Mouse (Mus musculus) forebrain, embryonic 10.5 days (tissue): Measurements from ENCODE around the gene Pdcd2. TPM values are rescaled to one million over a fixed set of nuclear protein-coding genes. Genes with fewer than 3 reads are reported as not detected.
A peak's percentile ranks its signal among the peaks of the same experiment; 100 is the strongest.

ENCODE experiments used
- DNase-seq: peaks from one replicate; pipeline ENCODE4 v3.0.0-alpha.2; 2017; ENCODE audit warnings: low spot score; ENCODE audit errors: extremely low spot score
- H3K27ac ChIP-seq: fragments of 300-500 bp; sonication (generic); 2 replicates; pipeline ENCODE4 v1.5.1; 2016; ENCODE audit warnings: mild to moderate bottlenecking
- H3K27me3 ChIP-seq: fragments of 300-500 bp; sonication (generic); 2 replicates; pipeline ENCODE4 v1.6.1; 2016; ENCODE audit warnings: mild to moderate bottlenecking; ENCODE audit not compliant: poor library complexity, severe bottlenecking
- H3K36me3 ChIP-seq: fragments of 300-500 bp; sonication (generic); replicated peaks from 2 replicates; pipeline ENCODE4 v1.6.1; 2016; ENCODE audit warnings: mild to moderate bottlenecking, moderate library complexity
- H3K4me1 ChIP-seq: fragments of 300-500 bp; sonication (generic); 2 replicates; pipeline ENCODE4 v1.6.1; 2016
- H3K4me3 ChIP-seq: fragments of 300-500 bp; sonication (generic); 2 replicates; pipeline ENCODE4 v1.5.1; 2016; ENCODE audit warnings: mild to moderate bottlenecking, moderate library complexity
- H3K9me3 ChIP-seq: fragments of 300-500 bp; sonication (generic); 2 replicates; pipeline ENCODE4 v1.6.1; 2016; ENCODE audit warnings: mild to moderate bottlenecking, moderate library complexity
- WGBS: fragments of 180-500 bp; shearing (Covaris S2); methylation state at CpG from one replicate; pipeline ENCODE4 v1.1.7; 2016; 5-methylcytosine and 5-hydroxymethylcytosine counted together
- polyA plus RNA-seq: library from polyadenylated mRNA; unstranded; fragments of >200 nt; fragmentation: Nextera tagmentation; extraction: Ambion mirVana; gene quantifications from 2 replicates; pipeline ENCODE4 v1.2.1, GENCODE M21; 2016

Pdcd2 gene
- polyA plus RNA-seq, 1 experiment from 2014 or later: 49.6 TPM

GRCm38 (mm10) chr17:15490542-15490941 lies 36.6 kb downstream of the Pdcd2 start:
- Histone ChIP-seq H3K9me3 (no peaks in the 10 kb centered on the region; the same call in 1 of the 2 replicates), H3K27ac (no peak overlapping the region), H3K4me3 (no peak overlapping the region), H3K4me1 (no peaks in the 10 kb centered on the region), H3K36me3 (peaks cover 73% of the 10 kb centered on the region), H3K27me3 (no peaks in the 10 kb centered on the region)
- peak; percentile 7 for DNase-seq
- WGBS: 89% methylated on average over 7 of the region's 7 CpGs

- H3K9me3 ChIP-seq: no peaks in the 10 kb centered on the region
- H3K27me3 ChIP-seq: no peaks in the 10 kb centered on the region
- DNase-seq: no peak
- no peaks in the 10 kb centered on the region for H3K4me1 ChIP-seq
- no peak overlapping the region for H3K4me3 ChIP-seq
- H3K27ac ChIP-seq: no peak overlapping the region
- H3K36me3 ChIP-seq: peaks cover 86% of the 10 kb centered on the region
- WGBS: 90% methylated on average over 4 of the region's 4 CpGs
Measured at GRCm38 (mm10) chr17:15472671-15473070, 54.4 kb downstream of the Pdcd2 start.

Other genes starting within 250 kb of the Pdcd2 start
- 53.3 and 56.3 TPM in 2 replicates for gene Dll1, start 150.4 kb downstream of the Pdcd2 start, polyA plus RNA-seq
- 26.4 and 28.5 TPM in 2 replicates for gene Fam120b, start 131.1 kb downstream of the Pdcd2 start, polyA plus RNA-seq
- gene Psmb1, start 27.6 kb downstream of the Pdcd2 start, polyA plus RNA-seq: 275 TPM in 2 replicates
- 75.7 and 76.0 TPM in 2 replicates for gene Tbp, start 27.4 kb downstream of the Pdcd2 start, polyA plus RNA-seq
- 2.8 and 3.2 TPM in 2 replicates for gene Prdm9, start 37.1 kb upstream of the Pdcd2 start, polyA plus RNA-seq
- gene Chd1, start 177.7 kb upstream of the Pdcd2 start, polyA plus RNA-seq: 33.0 and 37.4 TPM in 2 replicates